Mouse (Mus musculus) olfactory bulb, adult 2 months (tissue): ENCODE measurements around the gene Zcchc7. TPM values are rescaled to one million over a fixed set of nuclear protein-coding genes. Genes with fewer than 3 reads are reported as not detected.

Experiments used
- H3K27ac ChIP-seq: fragments of 200-500 bp; 2 replicates; pipeline ENCODE4 v1.5.1; 2012; ENCODE audit warnings: low read depth, low read length; ENCODE audit not compliant: insufficient read depth
- H3K4me1 ChIP-seq: fragments of 200-500 bp; 2 replicates; pipeline ENCODE4 v1.6.1; 2012; ENCODE audit warnings: low read length; ENCODE audit not compliant: control insufficient read depth, insufficient read depth
- H3K4me3 ChIP-seq: fragments of 200-500 bp; 2 replicates; pipeline ENCODE4 v1.5.1; 2012; ENCODE audit warnings: mild to moderate bottlenecking, low read depth, low read length, moderate library complexity; ENCODE audit not compliant: insufficient read depth
- CTCF ChIP-seq: fragments of 200-500 bp; IDR thresholded peaks from 2 replicates; pipeline ENCODE4 v1.5.1; 2012; ENCODE audit warnings: low read depth, mild to moderate bottlenecking, low read length, moderate library complexity; ENCODE audit not compliant: insufficient read depth
- POLR2A ChIP-seq: fragments of 200-500 bp; IDR thresholded peaks from 2 replicates; pipeline ENCODE4 v1.6.1; 2012; ENCODE audit warnings: mild to moderate bottlenecking, low read depth, low read length, moderate library complexity; ENCODE audit not compliant: insufficient read depth
- WGBS: fragments of 180-500 bp; shearing (Covaris S2); methylation state at CpG from one replicate; pipeline ENCODE4 v1.1.7; 2018; 5-methylcytosine and 5-hydroxymethylcytosine counted together
- polyA plus RNA-seq: library from polyadenylated mRNA; stranded (reverse); fragments of >200 nt; gene quantifications from 2 replicates; pipeline ENCODE4 v1.2.4, GENCODE M21; 2012; ENCODE audit warnings: low replicate concordance; ENCODE audit not compliant: missing spikeins, insufficient read depth, insufficient read length

The Zcchc7 gene
- polyA plus RNA-seq, 1 experiment = not detected

DNA sequence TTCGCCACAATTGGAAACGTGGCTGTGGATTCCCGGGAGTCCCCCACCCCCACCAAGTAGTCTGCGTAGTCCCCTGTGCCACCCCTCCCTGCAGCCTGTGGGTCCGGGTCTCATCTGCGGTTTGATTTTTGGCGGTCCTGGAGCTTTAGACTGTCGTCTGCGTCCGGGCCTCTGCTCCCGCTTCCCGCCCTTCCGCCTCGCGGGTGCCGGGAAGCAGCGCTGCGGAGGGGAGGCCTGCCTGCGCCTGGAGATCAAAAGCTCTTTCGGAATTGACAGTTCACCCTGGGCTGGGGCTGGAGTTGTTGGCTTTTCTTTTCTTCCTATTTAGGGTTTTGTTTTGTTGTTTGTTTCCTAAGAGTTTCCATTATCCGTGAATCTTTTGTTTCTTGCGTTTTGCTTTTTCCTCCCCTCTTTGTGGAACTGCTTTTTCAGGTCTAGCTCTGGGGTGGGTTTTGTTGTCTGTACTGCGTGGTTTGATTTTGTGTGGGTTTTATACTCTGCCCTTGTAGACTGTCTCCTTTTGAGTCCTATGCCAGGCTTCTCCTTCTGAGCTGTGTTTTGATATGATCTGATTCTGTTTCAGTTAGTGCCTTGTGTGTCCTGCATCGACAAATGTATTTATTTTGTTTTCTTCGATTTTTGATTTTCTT, 43.5 kb upstream of the Zcchc7 start:
- Histone ChIP-seq H3K4me3 (no peak overlapping the region), H3K4me1 (no peaks in the 10 kb centered on the region), H3K27ac (no peak overlapping the region)
- TF ChIP-seq POLR2A (no peak), CTCF (no peak)
- WGBS = 3% methylated on average over 25 of the region's 25 CpGs

DNA sequence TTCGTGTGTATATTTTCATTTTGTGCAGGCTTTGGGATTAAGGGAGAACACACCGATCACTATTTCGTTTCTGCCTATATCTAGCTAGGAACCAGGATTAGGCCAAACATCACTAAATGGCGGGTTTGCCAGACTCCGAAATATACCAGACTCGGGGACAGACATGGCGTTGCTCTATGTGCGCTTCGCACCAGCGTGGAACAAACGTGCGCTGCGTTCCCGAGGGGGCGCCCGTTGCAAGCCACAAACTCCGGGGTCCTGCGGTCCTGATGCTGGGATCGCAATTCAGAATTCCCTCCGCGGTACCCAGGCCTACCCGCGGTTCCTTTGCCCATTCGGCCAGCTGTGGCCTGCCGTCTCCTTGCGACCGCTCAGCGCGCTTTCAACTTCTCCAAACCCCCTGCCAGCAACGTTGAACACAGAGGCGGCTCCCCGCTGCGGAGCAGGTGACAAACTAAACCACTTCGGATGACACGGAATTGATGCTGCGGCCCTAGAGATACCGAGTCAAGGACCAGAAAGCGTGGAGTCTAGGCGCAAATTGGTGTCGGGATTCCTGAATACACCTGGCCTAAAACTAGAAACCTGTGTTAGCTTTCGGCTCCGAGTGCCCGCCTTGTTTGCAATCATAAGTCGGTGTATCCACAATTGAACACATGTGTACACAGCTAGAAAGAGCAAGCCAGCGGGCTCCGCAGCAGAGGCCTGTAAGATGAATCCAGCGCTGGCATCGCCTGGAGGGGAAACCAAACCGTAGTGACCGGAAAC, 42.7 kb upstream of the Zcchc7 start:
- no peak overlapping the region for H3K27ac ChIP-seq
- H3K4me1 ChIP-seq = no peaks in the 10 kb centered on the region
- no peak overlapping the region for H3K4me3 ChIP-seq
- 3% methylated on average over 50 of the region's 50 CpGs for WGBS
- no peak for TF ChIP-seq POLR2A
- no peak for TF ChIP-seq CTCF

DNA sequence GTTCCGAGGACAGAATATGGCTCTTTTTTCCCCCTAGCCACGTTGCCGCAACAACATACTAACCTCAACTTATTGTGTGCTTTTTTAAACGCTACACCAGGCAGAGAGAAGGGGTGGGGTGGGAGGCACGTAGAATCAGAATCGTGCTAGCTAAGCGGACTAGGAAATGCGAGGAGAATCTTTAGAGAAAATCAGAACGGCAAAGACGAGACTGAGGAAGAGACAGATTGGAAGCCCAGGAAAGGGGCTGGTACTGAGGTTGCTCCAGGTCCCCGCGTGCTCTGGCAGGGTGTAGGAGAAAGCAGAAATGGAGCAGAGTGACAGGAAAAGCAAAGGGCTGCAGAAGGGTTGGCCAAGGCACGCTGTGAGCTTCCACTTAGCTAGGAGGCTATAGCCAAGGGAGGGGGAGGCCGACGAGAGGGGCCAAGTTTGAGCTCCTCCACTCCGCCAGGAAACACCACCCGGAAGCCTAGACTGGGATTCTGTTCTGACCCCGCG, 42.1 kb upstream of the Zcchc7 start:
- H3K4me3 ChIP-seq = no peak overlapping the region
- 3% methylated on average over 19 of the region's 19 CpGs for WGBS
- TF ChIP-seq POLR2A = no peak
- TF ChIP-seq CTCF = no peak
- H3K4me1 ChIP-seq = no peaks in the 10 kb centered on the region
- H3K27ac ChIP-seq = no peak overlapping the region

DNA sequence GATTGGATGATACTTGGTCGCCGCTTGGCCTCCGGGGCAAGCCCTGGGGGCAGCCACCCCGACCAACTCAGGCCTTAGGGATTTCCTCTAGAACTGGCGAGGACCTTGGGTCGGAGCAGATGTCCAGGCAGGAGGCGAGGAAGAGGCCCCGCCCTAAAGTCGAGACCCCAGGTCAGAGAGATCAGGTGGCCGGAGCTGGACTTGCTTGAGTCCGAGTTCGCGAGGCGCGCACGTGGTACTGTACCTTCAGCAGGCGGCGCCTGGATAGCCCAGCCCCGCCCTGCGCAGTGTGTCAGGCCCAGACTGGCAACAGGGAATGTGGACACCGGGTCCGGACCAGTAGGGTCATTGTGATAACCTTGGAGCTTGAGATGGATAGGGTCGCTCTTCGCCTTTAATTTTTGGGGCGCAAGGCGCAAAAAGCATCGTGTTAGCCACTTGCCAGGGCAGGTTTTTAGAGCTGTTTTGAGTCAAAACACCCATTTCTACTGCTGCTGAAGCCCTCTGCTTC, 41.5 kb upstream of the Zcchc7 start:
- WGBS = 2% methylated on average over 27 of the region's 27 CpGs
- no peak overlapping the region for H3K27ac ChIP-seq
- no peak overlapping the region for H3K4me3 ChIP-seq
- TF ChIP-seq POLR2A (no peak), CTCF (no peak)
- no peaks in the 10 kb centered on the region for H3K4me1 ChIP-seq

DNA sequence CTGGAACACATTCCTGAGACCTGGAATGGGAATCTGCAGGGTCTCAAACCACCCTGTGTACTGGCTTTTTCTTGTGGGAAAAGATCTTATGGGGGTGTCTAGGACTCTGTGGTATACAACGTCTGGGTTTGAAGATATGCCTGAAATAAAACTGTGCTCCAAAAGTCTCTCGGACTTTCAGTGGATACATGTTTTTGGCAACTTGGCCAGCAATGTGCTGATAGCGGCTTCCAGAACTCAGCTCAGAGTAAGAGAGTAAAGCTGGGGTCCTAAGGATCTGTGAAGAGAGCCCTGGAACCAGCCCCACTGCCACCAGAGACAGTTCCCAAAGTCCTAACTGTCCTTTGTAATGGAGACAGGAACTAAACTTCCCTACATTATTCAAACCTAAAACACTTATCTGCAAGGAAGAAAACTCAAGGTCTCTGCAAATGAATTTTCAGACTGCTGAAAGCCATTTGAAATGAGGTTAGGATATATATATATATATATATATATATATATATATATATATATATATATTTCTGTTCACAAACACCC, 40.0 kb upstream of the Zcchc7 start:
- TF ChIP-seq CTCF (no peak), POLR2A (no peak)
- no peaks in the 10 kb centered on the region for H3K4me1 ChIP-seq
- WGBS = 25% methylated on average over 3 of the region's 3 CpGs
- H3K4me3 ChIP-seq = no peak overlapping the region
- H3K27ac ChIP-seq = no peak overlapping the region

DNA sequence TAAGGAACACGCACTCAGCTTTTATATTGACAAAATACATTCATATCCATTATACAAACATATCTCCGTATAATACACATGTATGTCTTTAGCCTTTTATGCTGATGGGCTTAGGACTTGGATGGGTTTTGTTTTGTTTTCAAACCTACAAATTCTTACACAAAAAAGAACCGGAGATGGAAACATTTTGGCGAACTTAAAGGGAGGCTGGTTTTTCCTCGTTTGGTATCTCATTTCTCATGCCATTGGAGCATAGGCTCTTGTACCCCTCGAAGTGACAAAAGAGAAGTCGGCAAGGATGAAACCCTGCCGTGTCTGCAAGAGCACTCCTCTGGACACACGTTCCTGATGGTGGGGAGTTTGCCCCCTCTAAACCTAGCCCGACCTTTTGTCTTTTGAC, 39.3 kb upstream of the Zcchc7 start:
- no peak for TF ChIP-seq POLR2A
- no peak for TF ChIP-seq CTCF
- no peaks in the 10 kb centered on the region for H3K4me1 ChIP-seq
- WGBS = 12% methylated on average over 10 of the region's 10 CpGs
- no peak overlapping the region for H3K27ac ChIP-seq
- no peak overlapping the region for H3K4me3 ChIP-seq

DNA sequence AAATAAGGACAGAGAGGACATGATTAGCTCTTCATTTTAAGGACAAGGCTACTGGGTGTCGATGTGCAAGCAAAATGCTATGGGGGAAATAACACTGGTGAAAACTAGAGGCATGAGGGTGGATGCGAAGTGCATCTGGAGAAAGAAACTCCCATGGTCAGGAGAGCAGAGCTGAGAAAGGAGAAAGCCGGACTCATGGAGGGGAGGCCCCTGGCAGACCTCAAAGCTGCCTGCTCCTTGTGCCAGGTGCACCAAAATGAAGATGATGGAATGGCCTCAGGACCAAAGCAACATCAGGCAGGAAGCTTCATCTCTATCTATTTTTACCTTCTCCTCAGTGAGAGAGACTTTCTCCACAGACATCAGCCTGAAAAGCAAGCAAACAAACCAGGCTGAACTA, 38.0 kb upstream of the Zcchc7 start:
- no peak for TF ChIP-seq POLR2A
- TF ChIP-seq CTCF = no peak
- H3K4me1 ChIP-seq = no peaks in the 10 kb centered on the region
- no peak overlapping the region for H3K4me3 ChIP-seq
- H3K27ac ChIP-seq = no peak overlapping the region
- 91% methylated on average over 3 of the region's 3 CpGs for WGBS

DNA sequence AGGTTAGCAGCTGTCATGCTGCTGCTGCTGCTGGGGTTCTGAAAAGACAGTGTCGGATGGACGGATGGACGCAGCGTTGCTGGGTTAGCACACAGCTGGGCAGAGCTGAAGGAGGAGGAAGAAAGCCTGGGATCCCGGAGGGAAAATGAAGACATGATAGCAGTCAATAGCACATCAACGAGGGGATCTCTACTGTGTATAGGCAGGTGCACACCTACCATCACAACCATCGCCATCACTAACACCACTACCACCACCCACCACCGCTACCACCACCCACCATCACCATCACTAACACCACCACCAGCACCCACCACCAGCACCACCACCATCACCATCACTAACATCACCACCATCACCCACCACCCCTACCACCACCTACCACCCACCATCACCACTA, 35.6 kb upstream of the Zcchc7 start:
- 97% methylated on average over 8 of the region's 8 CpGs for WGBS
- H3K27ac ChIP-seq = no peak overlapping the region
- no peak overlapping the region for H3K4me3 ChIP-seq
- H3K4me1 ChIP-seq = no peaks in the 10 kb centered on the region
- no peak for TF ChIP-seq CTCF
- no peak for TF ChIP-seq POLR2A

DNA sequence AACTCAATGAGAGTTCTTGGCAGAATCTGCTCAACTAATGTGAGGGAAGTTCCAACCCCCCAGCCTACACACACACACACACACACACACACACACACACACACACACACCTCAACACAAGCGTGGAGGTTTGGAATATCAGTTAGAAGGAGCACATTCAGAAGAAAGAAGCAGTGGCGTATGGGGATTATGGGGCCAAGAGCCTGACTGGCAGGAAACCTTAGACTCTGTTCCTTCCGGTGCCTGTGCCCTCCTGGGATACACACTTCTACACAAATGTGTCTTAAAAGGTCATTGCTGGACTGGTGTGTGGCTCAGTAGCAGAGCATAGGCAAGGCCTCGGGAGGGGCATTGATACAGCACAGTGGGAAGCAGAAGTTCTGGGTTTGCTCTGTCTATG, 34.4 kb upstream of the Zcchc7 start:
- TF ChIP-seq CTCF = no peak
- TF ChIP-seq POLR2A = no peak
- Histone ChIP-seq H3K4me3 (no peak overlapping the region), H3K27ac (no peak overlapping the region), H3K4me1 (no peaks in the 10 kb centered on the region)
- 85% methylated on average over 4 of the region's 4 CpGs for WGBS
